Mouse (Mus musculus) cerebellum, postnatal 10 days (tissue): ENCODE data around the gene Gdpd1.
"Not testable (repeated sequence)": the region's sequence is repeated elsewhere in the genome, so short reads cannot be mapped to it uniquely, and the experiment has no call there.

Experiments used
- DNase-seq, 2 experiments: peaks; one replicate each; pipeline ENCODE4 v3.0.0; 2021; ENCODE audit warnings: mixed read lengths in 2 of 2

Gdpd1 gene

GRCm38 (mm10) chr11:87073866-87074440 is at the start of gene Gdpd1:
Gdpd1 (minus strand) TSS chr11:87074062.
- peak; percentile 95 to 97 for DNase-seq

DNA sequence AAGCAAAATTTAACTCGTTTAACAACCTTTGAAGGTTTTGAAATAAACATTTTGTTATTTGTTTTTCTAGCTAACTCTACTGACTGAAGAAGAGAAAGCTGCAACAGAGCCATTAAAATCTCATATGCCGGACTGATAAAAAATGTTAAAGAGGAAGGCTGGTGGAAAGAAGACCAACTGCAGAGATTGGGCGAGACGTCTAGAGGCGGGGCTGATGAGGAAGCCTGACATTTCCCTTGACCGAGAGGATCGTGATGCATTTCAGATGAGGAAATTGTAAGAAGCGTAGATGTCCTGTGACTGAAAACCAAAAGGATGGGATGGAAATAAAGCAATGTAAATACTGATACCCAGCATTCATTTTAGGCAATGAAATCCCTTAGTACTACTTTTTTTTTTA is 48.0 kb upstream of the Gdpd1 start:
- no peak for DNase-seq

DNA sequence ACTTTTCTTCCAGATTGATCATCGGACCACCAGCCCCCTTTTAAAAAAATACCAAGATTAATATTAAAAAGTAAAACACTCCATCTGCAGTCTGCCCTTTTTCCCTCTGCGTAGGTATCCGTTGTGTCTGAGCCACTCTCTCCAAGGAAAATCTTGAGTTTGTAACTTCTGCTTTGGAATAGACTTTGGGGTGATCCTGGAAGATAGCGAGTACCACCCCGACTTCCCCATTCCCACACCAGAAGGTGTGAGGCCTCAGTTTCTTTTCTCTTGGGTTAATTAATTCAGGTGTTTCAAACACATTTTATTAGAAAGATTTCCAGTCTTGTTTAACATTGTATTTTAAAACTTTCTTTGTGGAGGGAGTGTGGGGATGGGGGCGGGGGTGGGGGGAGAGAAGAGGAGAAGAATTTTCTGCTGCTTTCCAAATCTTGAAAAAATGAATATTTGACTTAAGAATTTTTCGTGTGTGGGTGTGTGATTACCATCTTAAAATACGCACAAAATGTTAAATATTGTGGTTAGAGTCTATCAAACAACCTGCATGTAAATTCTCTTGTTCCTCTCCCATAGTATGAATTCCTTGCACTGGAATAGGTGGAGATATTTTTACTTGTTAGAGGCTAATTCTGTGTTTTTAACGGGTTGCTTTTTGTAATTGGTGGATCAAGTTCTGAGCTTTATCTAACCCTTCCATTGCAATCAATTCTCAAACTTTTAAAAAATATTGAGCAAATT is 36.5 kb upstream of the Gdpd1 start:
- DNase-seq, result no peak

- peak; percentile 44 to 54 for DNase-seq
Measured at GRCm38 (mm10) chr11:87109519-87110171, 35.8 kb upstream of the Gdpd1 start.

DNA sequence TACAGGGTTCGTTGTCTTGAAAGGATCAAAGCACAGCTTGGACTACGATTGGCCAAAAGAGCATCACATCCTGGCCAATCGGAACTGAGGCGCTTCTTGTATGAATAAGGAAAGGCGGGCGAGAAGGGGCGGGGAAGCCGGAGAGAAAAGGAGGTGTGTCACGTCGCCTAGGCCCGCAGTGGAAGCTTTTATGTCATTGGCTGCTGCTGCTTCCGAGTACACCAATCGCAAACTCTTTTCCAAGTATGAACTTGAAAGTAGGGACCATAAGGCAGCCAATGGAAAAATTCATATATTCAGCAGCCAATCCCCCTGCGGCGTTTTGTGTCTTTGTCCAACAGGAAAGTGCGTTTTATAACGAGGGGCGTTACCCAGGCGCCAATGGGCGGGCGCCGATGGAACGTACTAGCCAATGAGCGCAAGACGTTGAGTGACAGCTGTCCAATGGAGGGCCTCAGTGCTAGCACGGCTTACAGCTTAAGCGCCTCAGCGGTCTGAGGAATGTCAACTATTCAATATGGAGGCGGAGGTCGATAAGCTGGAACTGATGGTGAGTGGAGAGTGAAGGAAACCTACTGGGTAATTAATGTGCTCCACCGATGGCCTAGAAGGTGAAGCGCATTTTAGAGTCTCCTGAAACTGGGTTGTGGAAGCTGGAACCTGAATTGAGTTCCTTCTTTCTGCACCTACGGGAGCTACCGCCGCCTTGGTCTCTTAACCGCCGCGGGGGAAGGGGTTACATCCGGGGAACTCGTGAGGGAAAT is 35.1 kb upstream of the Gdpd1 start, which contains the start of gene Ska2:
Gene Ska2, plus strand, starts transcription at position 480 of the 764 bp plus-strand sequence.
- peak; percentile 98 for DNase-seq

GRCm38 (mm10) chr11:87108409-87108754 is 34.5 kb upstream of the Gdpd1 start, which contains the start of gene Prr11:
Prr11 (minus strand) TSS chr11:87108708.
- no peak for DNase-seq

GRCm38 (mm10) chr11:87087142-87087541 is 13.3 kb upstream of the Gdpd1 start:
- DNase-seq, result no peak

GRCm38 (mm10) chr11:87086290-87086984 is 12.6 kb upstream of the Gdpd1 start, which contains the start of gene Smg8:
Smg8 (minus strand) TSS chr11:87086774.
- DNase-seq, result peak; percentile 84 to 88

DNA sequence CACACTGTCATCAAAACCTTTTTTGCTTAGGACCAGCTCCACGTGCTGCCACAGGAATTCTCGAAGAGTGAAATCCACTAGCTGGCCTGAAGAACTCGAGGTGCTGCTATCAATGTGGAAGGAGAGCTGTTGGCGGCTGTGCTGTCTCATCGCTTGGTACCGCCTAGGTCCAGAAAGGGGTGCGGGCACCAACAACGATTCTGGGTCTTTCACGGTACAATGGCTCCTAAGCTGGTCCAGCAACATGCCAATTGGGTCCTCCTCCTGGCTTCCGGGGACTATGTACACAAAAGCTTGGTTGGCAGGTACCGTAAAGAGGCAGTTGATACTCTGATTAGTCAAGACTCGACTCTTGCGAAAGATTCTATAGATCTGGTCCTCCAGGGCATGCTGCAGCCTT is 11.6 kb upstream of the Gdpd1 start:
- DNase-seq, result no peak

GRCm38 (mm10) chr11:87083712-87084111 is 9.8 kb upstream of the Gdpd1 start:
- DNase-seq, result no peak

- DNase-seq, result peak; percentile 83 to 86
Measured at GRCm38 (mm10) chr11:87073343-87073865, 458 bp downstream of the Gdpd1 start.

DNA sequence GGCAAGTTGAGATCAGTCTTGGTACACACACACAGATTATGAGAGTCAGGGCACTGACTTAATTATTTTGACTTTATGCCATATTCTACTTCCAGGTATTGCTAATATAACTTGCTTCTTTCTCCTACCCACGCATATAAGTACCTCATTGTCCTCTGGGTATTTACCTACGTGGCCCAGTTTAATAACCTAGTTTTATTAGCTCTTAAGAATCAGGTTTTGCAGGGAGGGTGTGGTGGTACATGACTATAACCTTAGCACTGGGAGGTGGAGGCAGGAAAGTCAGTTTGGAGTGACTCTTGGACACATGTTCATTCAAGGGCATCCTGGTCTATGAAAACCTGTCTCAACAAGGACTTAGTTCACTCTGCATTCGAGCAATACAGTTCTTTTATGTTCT is 11.8 kb downstream of the Gdpd1 start:
- DNase-seq, result no peak

DNA sequence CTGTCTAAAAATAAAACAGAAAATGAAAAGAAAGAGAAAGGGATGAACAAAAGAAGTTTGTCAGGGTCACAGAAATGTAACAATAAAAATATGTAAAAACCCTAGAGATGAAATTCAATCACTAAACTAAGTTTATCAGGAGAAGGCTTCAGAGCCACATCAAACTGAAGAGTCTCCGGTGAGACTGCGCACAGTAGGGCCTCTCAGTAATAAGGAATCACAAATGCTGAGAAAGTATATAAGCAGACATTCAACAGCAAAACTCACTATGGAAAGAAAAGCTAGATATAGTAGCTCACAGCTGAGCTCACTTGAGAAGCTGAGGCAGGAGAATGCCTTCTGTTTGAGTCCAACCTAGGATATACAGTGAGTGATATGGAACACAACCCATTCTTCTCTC is 13.5 kb downstream of the Gdpd1 start:
- DNase-seq, result no peak

DNA sequence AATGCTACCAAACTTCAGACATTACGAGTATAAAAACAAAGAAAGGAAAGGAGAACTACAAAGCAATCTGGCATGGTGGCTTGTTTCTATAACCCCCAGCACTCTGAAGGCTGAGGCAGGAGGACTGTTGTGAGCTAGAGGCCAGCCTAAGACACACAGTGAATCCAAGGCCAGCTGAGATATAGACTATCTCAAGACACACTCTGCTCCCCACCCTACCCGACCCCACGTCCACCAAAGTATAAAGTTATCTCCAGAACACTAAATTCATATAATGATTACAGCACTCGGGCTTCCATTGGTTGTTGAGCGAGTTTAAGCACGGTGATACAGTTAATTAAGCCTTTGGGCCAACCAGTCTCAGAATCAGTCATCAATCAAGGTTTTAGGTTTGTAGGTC is 17.6 kb downstream of the Gdpd1 start:
- no peak for DNase-seq

DNA sequence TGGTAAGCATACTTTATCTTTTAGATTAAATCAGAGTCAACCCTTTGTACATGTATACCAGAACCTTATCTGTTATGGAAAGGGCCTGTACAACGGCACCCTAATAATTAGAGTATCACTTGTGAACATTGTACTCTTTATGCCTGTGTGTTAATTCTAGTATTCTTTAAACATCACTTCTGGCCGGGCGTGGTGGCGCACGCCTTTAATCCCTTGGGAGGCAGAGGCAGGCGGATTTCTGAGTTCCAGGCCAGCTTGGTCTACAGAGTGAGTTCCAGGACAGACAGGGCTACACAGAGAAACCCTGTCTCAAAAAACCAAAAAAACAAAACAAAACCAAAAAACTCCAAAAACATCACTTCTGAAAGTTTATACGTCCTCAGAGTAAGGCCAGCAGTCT is 25.0 kb downstream of the Gdpd1 start:
- not testable (repeated sequence) for DNase-seq

GRCm38 (mm10) chr11:87046968-87047367 is 26.9 kb downstream of the Gdpd1 start:
- DNase-seq, result no peak

GRCm38 (mm10) chr11:87043052-87043451 is 30.8 kb downstream of the Gdpd1 start:
- no peak for DNase-seq

DNA sequence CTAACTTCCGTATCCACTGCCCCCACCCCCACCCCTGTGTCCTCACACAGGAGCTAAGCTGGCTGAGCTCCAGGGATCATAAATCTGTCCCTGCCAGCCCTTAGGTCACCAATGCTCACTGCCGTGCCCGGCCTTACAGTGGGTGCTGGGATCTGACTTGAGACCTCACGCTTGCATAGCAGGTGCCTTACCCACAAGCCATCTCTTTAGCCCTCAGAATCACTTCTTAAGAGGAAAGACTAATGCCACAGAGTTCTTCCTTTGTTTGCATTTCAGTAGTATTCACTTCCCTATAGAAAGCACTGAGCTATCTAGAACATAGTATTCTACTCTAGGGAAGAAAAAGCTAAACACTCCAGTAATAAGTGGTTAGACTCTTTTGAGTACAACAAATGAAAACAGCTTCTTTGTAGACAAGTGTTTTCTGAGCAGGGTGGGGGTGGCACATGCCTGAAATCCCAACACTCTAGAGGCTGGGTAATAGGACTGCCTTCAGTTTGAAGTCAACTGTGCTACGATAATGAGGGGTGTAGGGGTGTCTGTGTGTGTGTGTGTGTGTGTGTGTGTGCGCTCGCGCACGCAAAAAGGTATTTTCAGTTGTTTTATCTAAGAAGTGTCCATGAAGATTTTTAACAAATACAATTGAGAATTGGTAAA is 34.4 kb downstream of the Gdpd1 start:
- DNase-seq, result no peak

DNA sequence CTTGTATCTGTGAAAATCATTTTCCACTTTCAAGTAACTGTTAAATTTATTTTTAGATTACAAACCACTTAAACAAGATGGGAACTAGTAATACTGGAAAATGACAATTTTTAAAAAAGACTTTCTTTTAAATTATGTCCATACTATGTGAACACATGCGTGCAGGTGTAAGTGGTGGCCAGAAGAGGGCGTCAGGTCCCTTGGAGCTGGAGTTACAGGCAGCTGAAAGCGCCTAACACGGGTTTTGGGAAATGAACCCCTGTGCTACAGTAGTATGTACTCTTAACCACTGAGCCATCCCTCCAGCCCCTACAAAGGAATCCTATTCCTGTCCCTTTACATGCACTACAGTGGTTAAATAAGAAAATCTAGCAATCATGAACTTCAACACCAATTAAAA is 37.7 kb downstream of the Gdpd1 start:
- no peak for DNase-seq

DNA sequence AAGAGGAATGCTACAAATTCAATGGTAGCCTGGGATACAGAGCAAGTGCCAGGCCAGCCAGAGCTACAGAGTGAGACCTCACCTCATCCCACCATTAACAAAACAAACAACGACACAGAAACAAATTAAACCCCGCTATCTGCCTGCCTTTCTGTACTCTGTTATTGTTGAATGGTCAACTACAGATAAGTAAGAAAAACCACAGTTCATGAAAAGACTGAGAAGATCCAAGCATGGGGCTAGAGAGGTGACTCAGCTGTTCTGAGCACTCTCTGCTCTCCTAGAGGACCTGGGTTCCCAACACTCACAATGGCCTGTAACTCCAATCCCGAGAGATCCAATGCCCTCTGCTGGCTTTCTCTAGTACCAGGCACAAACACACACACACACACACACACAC is 45.6 kb downstream of the Gdpd1 start:
- no peak for DNase-seq

- no peak for DNase-seq
Measured at GRCm38 (mm10) chr11:87026096-87026875, 47.6 kb downstream of the Gdpd1 start.
